ENCODE assay signal across 10 mouse cellular contexts in genomic region chr3:123128781-123129180, GRCm38 (mm10).
A peak's percentile ranks its signal among the peaks of the same experiment; 100 is the strongest.
DNase-seq lines count a peak whose midpoint lies in the region; ATAC-seq and TF ChIP-seq lines count a peak whose summit lies in the region.
"Had no signal": no experiment of that assay in that cellular context is flagged by ENCODE, and none has a peak within 500 bp of the region (broad histone marks: within the 10 kb centered on the region; RNA-seq: fewer than 3 reads in every experiment).

No protein-coding gene starts in this region.

- H3K4me1 ChIP-seq in embryonic facial prominence, embryonic 12.5 days, result no peaks in the 10 kb centered on the region; the same call in 1 of the 2 replicates
- H3K4me1 ChIP-seq in embryonic facial prominence, embryonic 10.5 days, result peaks cover 9% of the 10 kb centered on the region; the same call in 1 of the 2 replicates
- H3K4me1 ChIP-seq in liver, adult 2 months (ENCODE audit: control insufficient read depth, insufficient read depth, low read length), result no peaks in the 10 kb centered on the region
- H3K4me1 ChIP-seq in liver, postnatal 0 days (ENCODE audit: insufficient read depth), result no peaks in the 10 kb centered on the region
- H3K4me1 ChIP-seq: hindbrain, embryonic 13.5 days had no signal

- H3K27ac ChIP-seq in embryonic facial prominence, embryonic 12.5 days, result peak overlapping the region; percentile 30; the same call in 1 of the 2 replicates
- H3K27ac ChIP-seq in embryonic facial prominence, embryonic 10.5 days (replicated peaks), result no peak overlapping the region
- no peak overlapping the region for H3K27ac ChIP-seq in liver, adult 2 months (replicated peaks; ENCODE audit: insufficient read depth, low read depth, low read length)
- H3K27ac ChIP-seq in liver, postnatal 0 days (ENCODE audit: low read depth), result no peak overlapping the region
- H3K27ac ChIP-seq: hindbrain, embryonic 13.5 days had no signal

- H3K4me2 ChIP-seq in embryonic facial prominence, embryonic 12.5 days (replicated peaks), result no peak overlapping the region
- H3K4me2 ChIP-seq in liver, postnatal 0 days (ENCODE audit: low read depth, low read length), result no peak overlapping the region
- H3K4me2 ChIP-seq: hindbrain, embryonic 13.5 days had no signal

- no peak for DNase-seq in embryonic facial prominence, embryonic 10.5 days (ENCODE audit: low spot score)
- peak; percentile 79 for DNase-seq in liver, adult 2 months (ENCODE audit: extremely low read depth, low read depth, low spot score)
- no peak for DNase-seq in liver, postnatal 0 days
- DNase-seq in gonadal fat pad, adult 2 months (ENCODE audit: low read depth), result peak; percentile 79
- DNase-seq in ovary, postnatal 36 days (ENCODE audit: low spot score), result peak; percentile 48
- DNase-seq in thymus, postnatal 0 days (ENCODE audit: low spot score), result no peak
- DNase-seq in thymus, adult 18-20 months, result no peak
- DNase-seq: cerebellum, adult 18-20 months had no signal

- no peaks in the 10 kb centered on the region for H3K36me3 ChIP-seq in embryonic facial prominence, embryonic 12.5 days
- no peaks in the 10 kb centered on the region for H3K36me3 ChIP-seq in embryonic facial prominence, embryonic 10.5 days (replicated peaks)
- H3K36me3 ChIP-seq in liver, adult 2 months (ENCODE audit: control insufficient read depth, insufficient read depth, low read length), result no peaks in the 10 kb centered on the region
- no peaks in the 10 kb centered on the region for H3K36me3 ChIP-seq in liver, postnatal 0 days (replicated peaks; ENCODE audit: insufficient read depth, low read length)
- H3K36me3 ChIP-seq: hindbrain, embryonic 13.5 days had no signal

- H3K27me3 ChIP-seq in embryonic facial prominence, embryonic 12.5 days, result no peaks in the 10 kb centered on the region
- no peaks in the 10 kb centered on the region for H3K27me3 ChIP-seq in embryonic facial prominence, embryonic 10.5 days (replicated peaks; ENCODE audit: low read depth, poor library complexity, severe bottlenecking)
- no peaks in the 10 kb centered on the region for H3K27me3 ChIP-seq in liver, adult 2 months (ENCODE audit: control insufficient read depth, insufficient read depth, low read length)
- no peaks in the 10 kb centered on the region for H3K27me3 ChIP-seq in liver, postnatal 0 days (ENCODE audit: insufficient read depth, low read length)
- H3K27me3 ChIP-seq: hindbrain, embryonic 13.5 days had no signal

- no peaks in the 10 kb centered on the region for H3K9me3 ChIP-seq in embryonic facial prominence, embryonic 12.5 days
- H3K9me3 ChIP-seq in embryonic facial prominence, embryonic 10.5 days, result no peaks in the 10 kb centered on the region
- H3K9me3 ChIP-seq in liver, postnatal 0 days (ENCODE audit: low read length), result no peaks in the 10 kb centered on the region
- H3K9me3 ChIP-seq: hindbrain, embryonic 13.5 days had no signal

- no peak for TF ChIP-seq CTCF in liver, adult 2 months (IDR thresholded peaks at IDR 0.05; ENCODE audit: low read depth, low read length)
- TF ChIP-seq CTCF in liver, postnatal 0 days (IDR thresholded peaks at IDR 0.05; ENCODE audit: low read depth), result no peak

- 74% methylated on average over 8 of the region's 8 CpGs for WGBS in embryonic facial prominence, embryonic 12.5 days
- 77% methylated on average over 8 of the region's 8 CpGs for WGBS in embryonic facial prominence, embryonic 10.5 days
- 54% methylated on average over 8 of the region's 8 CpGs for WGBS in liver, adult 2 months
- 73% methylated on average over 8 of the region's 8 CpGs for WGBS in liver, postnatal 0 days (ENCODE audit: insufficient replicate concordance)

- no peak for TF ChIP-seq EP300 in liver, postnatal 0 days (IDR thresholded peaks at IDR 0.05; ENCODE audit: low read depth)

- no peak overlapping the region for H3K4me3 ChIP-seq in embryonic facial prominence, embryonic 12.5 days
- H3K4me3 ChIP-seq in embryonic facial prominence, embryonic 10.5 days, result no peak overlapping the region
- no peak overlapping the region for H3K4me3 ChIP-seq in liver, adult 2 months (ENCODE audit: insufficient read depth, low read depth, low read length)
- H3K4me3 ChIP-seq in liver, postnatal 0 days (ENCODE audit: low read depth, low read length), result no peak overlapping the region
- H3K4me3 ChIP-seq: hindbrain, embryonic 13.5 days had no signal

- TF ChIP-seq POLR2A in liver, adult 2 months (IDR thresholded peaks at IDR 0.05; ENCODE audit: extremely low read depth, insufficient read depth, low read length), result no peak

- no peaks in the 10 kb centered on the region for H3K79me2 ChIP-seq in liver, adult 2 months (ENCODE audit: control insufficient read depth, insufficient read depth, low read length)

- no peak overlapping the region for H3K9ac ChIP-seq in embryonic facial prominence, embryonic 12.5 days
- H3K9ac ChIP-seq in liver, adult 2 months (ENCODE audit: low read depth, low read length), result no peak overlapping the region
- H3K9ac ChIP-seq in liver, postnatal 0 days (replicated peaks), result no peak overlapping the region
- H3K9ac ChIP-seq: hindbrain, embryonic 13.5 days had no signal

- ATAC-seq in embryonic facial prominence, embryonic 12.5 days (ENCODE audit: insufficient number of reproducible peaks, insufficient read depth, low FRiP score, low TSS enrichment), result no peak
- ATAC-seq in liver, postnatal 0 days, result no peak

Comparison
In these comparisons a context has a peak if more than half of its experiments do, and no peak if none do; other contexts are left out.
1. DNase-seq: peak in liver, adult 2 months (single experiment), gonadal fat pad, adult 2 months (single experiment) and ovary, postnatal 36 days (single experiment); none in embryonic facial prominence, embryonic 10.5 days (single experiment), liver, postnatal 0 days (single experiment), thymus, postnatal 0 days (single experiment) and thymus, adult 18-20 months (0 of 2).